Mouse (Mus musculus) testis, adult 2 months (tissue): ENCODE data around the gene Tymp. TPM values are rescaled to one million over a fixed set of nuclear protein-coding genes. Genes with fewer than 3 reads are reported as not detected.

ENCODE experiments used
- H3K27ac ChIP-seq: fragments of 200-500 bp; 2 replicates; pipeline ENCODE4 v1.5.1; 2012; ENCODE audit warnings: low read depth, low read length; ENCODE audit not compliant: control insufficient read depth, insufficient read depth
- H3K27me3 ChIP-seq: fragments of 200-500 bp; 2 replicates; pipeline ENCODE4 v1.6.1; 2012; ENCODE audit warnings: mild to moderate bottlenecking, low read length, moderate library complexity; ENCODE audit not compliant: control insufficient read depth, insufficient read depth
- H3K36me3 ChIP-seq: fragments of 200-500 bp; 2 replicates; pipeline ENCODE4 v1.6.1; 2012; ENCODE audit warnings: mild to moderate bottlenecking, low read length; ENCODE audit not compliant: control insufficient read depth, insufficient read depth
- H3K4me1 ChIP-seq: fragments of 200-500 bp; 2 replicates; pipeline ENCODE4 v1.6.1; 2012; ENCODE audit warnings: low read length; ENCODE audit not compliant: control insufficient read depth, insufficient read depth
- H3K4me3 ChIP-seq: fragments of 200-500 bp; 2 replicates; pipeline ENCODE4 v1.5.1; 2012; ENCODE audit warnings: low read depth, mild to moderate bottlenecking, low read length, moderate library complexity, mixed read lengths; ENCODE audit not compliant: control insufficient read depth
- CTCF ChIP-seq: fragments of 200-500 bp; IDR thresholded peaks from 2 replicates; pipeline ENCODE4 v1.5.1; 2012; ENCODE audit warnings: low read depth, mild to moderate bottlenecking, inconsistent platforms, low read length, moderate library complexity; ENCODE audit not compliant: control insufficient read depth, insufficient read depth, insufficient replicate concordance
- POLR2A ChIP-seq: fragments of 200-500 bp; IDR thresholded peaks from 2 replicates; pipeline ENCODE4 v1.6.1; 2012; ENCODE audit warnings: low read depth, mild to moderate bottlenecking, inconsistent platforms, low read length, moderate library complexity; ENCODE audit not compliant: control insufficient read depth
- polyA plus RNA-seq: library from polyadenylated mRNA; depleted of rRNA; stranded (reverse); fragments of >200 nt; gene quantifications from 2 replicates; pipeline ENCODE4 v1.2.3, GENCODE M21; 2012

Tymp gene
- polyA plus RNA-seq, 1 experiment: 0.74 TPM

DNA sequence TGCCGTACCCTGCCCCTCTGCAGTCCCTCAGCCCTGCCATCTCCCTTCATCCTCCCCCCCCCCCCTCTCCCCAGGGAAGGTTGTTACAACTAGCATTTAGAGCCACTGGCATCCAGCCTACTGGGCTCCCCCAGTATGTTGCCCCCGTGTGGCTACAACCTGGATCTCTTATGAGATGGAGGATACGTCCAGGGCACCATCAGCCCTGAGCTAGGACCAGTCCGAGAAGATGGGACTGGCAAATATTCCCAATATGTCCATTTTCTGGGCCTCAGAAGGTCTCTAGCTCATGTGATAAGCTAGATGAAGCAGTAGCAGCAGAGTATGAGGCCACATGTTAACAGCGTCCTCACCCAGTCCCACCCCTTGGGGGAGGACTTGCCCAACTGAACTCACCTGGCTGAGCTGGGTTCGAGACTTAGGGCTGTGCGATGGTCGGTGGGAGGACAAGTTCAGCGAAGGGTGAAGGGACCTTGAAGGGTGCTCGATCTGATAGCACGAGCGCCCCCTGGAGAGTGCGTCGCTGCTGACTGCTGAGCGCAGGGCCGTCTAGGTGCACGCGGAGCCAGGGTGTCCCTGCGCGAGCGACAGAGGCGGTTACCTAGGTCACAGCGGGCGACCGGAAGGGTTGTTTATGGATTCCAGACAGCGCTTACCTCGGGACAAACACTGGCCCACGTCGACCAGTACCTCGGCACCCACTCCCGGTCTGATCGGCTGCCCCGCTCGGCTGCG is 3.6 kb downstream of the Tymp start:
- TF ChIP-seq CTCF: peak; percentile 66; the same call in 1 of the 2 replicates
- TF ChIP-seq POLR2A: no peak
- Histone ChIP-seq H3K4me1 (peaks cover 23% of the 10 kb centered on the region), H3K36me3 (no peaks in the 10 kb centered on the region), H3K27ac (peak overlapping the region; percentile 91), H3K4me3 (peak overlapping the region; percentile 91), H3K27me3 (no peaks in the 10 kb centered on the region)

GRCm38 (mm10) chr15:89372536-89372935 is 4.3 kb downstream of the Tymp start:
- Histone ChIP-seq H3K4me3 (peak overlapping the region; percentile 91), H3K36me3 (no peaks in the 10 kb centered on the region), H3K27ac (no peak overlapping the region), H3K27me3 (no peaks in the 10 kb centered on the region), H3K4me1 (peaks cover 17% of the 10 kb centered on the region)
- TF ChIP-seq POLR2A (no peak), CTCF (no peak)

GRCm38 (mm10) chr15:89372068-89372467 is 4.8 kb downstream of the Tymp start:
- TF ChIP-seq CTCF: no peak
- TF ChIP-seq POLR2A: no peak
- Histone ChIP-seq H3K36me3 (no peaks in the 10 kb centered on the region), H3K4me1 (peaks cover 13% of the 10 kb centered on the region), H3K4me3 (no peak overlapping the region), H3K27ac (no peak overlapping the region), H3K27me3 (no peaks in the 10 kb centered on the region)

DNA sequence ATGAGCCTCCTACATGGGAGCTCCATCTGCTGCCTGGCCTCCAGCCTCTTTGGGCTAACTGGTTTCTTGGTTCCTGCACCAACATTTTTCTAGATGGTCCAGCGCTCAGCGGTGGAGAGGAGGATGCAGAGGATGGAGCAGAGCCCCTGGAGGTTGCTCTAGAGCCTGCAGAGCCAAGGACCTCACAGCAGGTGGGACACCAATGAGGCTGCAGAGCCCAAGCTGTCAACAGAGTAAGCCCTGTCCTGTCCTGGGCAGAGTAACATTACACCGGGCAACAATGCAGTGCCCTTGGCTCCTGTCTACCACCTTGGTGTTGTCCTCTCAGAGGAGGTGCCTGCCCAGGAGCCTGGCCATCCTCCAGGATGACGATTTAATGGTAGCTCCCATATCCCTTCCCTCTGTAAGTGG is 11.7 kb downstream of the Tymp start:
- no peak overlapping the region for H3K4me3 ChIP-seq
- no peak for TF ChIP-seq CTCF
- TF ChIP-seq POLR2A: no peak
- no peak overlapping the region for H3K27ac ChIP-seq
- no peaks in the 10 kb centered on the region for H3K4me1 ChIP-seq
- peaks cover 2% of the 10 kb centered on the region for H3K36me3 ChIP-seq
- H3K27me3 ChIP-seq: no peaks in the 10 kb centered on the region

DNA sequence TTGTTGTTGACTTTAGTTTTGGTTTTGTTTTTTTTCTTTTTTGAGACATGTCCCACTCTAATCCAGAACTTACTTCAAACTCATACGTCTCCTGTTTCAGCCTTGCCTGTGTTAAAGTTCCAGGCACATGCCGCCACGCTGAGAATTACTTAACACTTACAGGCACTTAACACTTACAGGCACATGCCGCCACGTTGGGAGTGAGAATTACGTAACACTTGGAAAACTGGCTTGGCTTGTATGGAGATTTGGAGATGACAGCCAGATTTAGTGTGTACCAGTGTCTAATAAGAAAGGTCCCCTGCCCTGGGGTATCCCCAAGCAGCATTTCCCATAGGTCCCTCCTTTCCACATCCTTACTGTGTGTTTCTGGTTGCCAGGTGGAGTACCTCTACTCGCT is 13.8 kb downstream of the Tymp start:
- H3K4me3 ChIP-seq: no peak overlapping the region
- no peaks in the 10 kb centered on the region for H3K27me3 ChIP-seq
- no peak overlapping the region for H3K27ac ChIP-seq
- H3K36me3 ChIP-seq: peaks cover 2% of the 10 kb centered on the region
- TF ChIP-seq CTCF: no peak
- H3K4me1 ChIP-seq: no peaks in the 10 kb centered on the region

DNA sequence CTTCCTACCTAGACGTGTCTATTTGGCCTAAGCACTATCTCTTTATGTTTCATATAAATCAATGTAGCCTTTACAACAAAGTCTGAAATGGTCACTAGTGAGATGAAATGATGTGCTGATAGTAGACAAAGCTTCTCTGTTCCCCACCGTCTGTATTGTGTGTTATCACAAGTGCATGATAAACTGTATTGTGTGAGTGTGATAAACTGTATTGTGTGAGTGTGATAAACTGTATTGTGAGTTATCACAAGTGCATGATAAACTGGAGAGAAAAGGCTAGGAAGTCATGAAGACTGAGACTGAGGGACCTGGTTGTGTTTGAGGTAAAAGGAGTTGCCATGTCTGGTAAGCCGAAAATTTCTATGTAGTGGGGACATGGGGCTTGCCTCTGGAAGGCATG is 18.1 kb downstream of the Tymp start:
- H3K27ac ChIP-seq: no peak overlapping the region
- no peak overlapping the region for H3K4me3 ChIP-seq
- H3K4me1 ChIP-seq: peaks cover 7% of the 10 kb centered on the region
- H3K27me3 ChIP-seq: no peaks in the 10 kb centered on the region
- TF ChIP-seq POLR2A (no peak), CTCF (no peak)
- no peaks in the 10 kb centered on the region; the same call in 1 of the 2 replicates for H3K36me3 ChIP-seq

DNA sequence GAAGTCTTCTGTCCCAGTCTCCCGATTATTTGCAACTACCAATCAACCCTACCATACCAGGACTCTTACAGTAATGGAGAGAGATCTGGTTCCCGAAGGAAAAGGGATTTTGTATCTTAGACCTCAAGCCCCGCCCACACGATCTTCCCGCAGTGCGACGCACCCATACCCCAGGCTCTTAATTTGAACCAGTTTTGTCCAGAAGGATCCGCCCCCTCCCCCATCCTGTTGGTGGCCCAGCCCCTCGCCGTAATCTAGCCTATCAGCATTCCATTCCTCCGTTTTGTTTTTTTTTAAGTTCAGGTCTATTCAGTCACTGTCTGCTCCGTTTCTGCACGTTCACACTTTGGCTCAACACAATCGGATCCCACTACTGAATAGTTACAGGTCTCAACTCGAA is 20.5 kb downstream of the Tymp start:
- Histone ChIP-seq H3K36me3 (no peaks in the 10 kb centered on the region; the same call in none of the 2 replicates), H3K4me3 (peak overlapping the region; percentile 94), H3K27me3 (no peaks in the 10 kb centered on the region), H3K27ac (no peak overlapping the region), H3K4me1 (peaks cover 7% of the 10 kb centered on the region)
- TF ChIP-seq CTCF (no peak), POLR2A (no peak)
